Mouse (Mus musculus): ENCODE results near the gene Prss57. TPM values are rescaled to one million over a fixed set of nuclear protein-coding genes. Genes with fewer than 3 reads are reported as not detected.

Prss57 gene
- polyA plus RNA-seq, 1 experiment: 0.05 TPM

GRCm38 (mm10) chr10:79732500-79732899, 58.3 kb downstream of the Prss57 start:
- DNase-seq (ENCODE audit: low read depth): no peak
- TF ChIP-seq POLR2A (IDR thresholded peaks at IDR 0.05; ENCODE audit: borderline replicate concordance, extremely low read depth, insufficient read depth, insufficient read length, poor library complexity, severe bottlenecking) (no peak), CTCF (IDR thresholded peaks at IDR 0.05; ENCODE audit: borderline replicate concordance, extremely low read depth, insufficient read depth, insufficient read length) (peak; percentile 52; the same call in 1 of the 2 replicates)

Other genes starting within 250 kb of the Prss57 start
- 128 and 178 TPM in 2 replicates for gene Mier2, start 235.8 kb downstream of the Prss57 start, polyA plus RNA-seq (2012; rRNA removed)
- not detected in 2 replicates for gene Theg, start 203.6 kb downstream of the Prss57 start, polyA plus RNA-seq (2012; rRNA removed)
- 8.2 and 10.4 TPM in 2 replicates for gene C2cd4c, start 176.9 kb downstream of the Prss57 start, polyA plus RNA-seq (2012; rRNA removed)
- gene Shc2, start 153.0 kb downstream of the Prss57 start, polyA plus RNA-seq (2012; rRNA removed): 48.1 and 54.9 TPM in 2 replicates
- 0.11 TPM in 1 of 2 replicates, not detected in the other for gene Odf3l2, start 145.2 kb downstream of the Prss57 start, polyA plus RNA-seq (2012; rRNA removed)
- gene Madcam1, start 126.4 kb downstream of the Prss57 start, polyA plus RNA-seq (2012; rRNA removed): 0.87 and 1.1 TPM in 2 replicates
- gene Tpgs1, start 121.6 kb downstream of the Prss57 start, polyA plus RNA-seq (2012; rRNA removed): 68.2 and 69.2 TPM in 2 replicates
- 121 and 151 TPM in 2 replicates for gene Cdc34, start 108.8 kb downstream of the Prss57 start, polyA plus RNA-seq (2012; rRNA removed)
- gene Gzmm, start 101.9 kb downstream of the Prss57 start, polyA plus RNA-seq (2012; rRNA removed): 1.4 and 1.9 TPM in 2 replicates
- gene Bsg, start 86.5 kb downstream of the Prss57 start, polyA plus RNA-seq (2012; rRNA removed): 593 and 631 TPM in 2 replicates
- 8.3 and 16.1 TPM in 2 replicates for gene Hcn2, start 74.3 kb downstream of the Prss57 start, polyA plus RNA-seq (2012; rRNA removed)
- gene Polrmt, start 44.4 kb downstream of the Prss57 start, polyA plus RNA-seq (2012; rRNA removed): 63.0 and 81.6 TPM in 2 replicates
- gene Fgf22, start 35.9 kb downstream of the Prss57 start, polyA plus RNA-seq (2012; rRNA removed): 0.28 and 0.74 TPM in 2 replicates
- gene Rnf126, start 24.0 kb downstream of the Prss57 start, polyA plus RNA-seq (2012; rRNA removed): 157 and 182 TPM in 2 replicates
- 1.7 and 2.2 TPM in 2 replicates for gene Fstl3, start 13.7 kb downstream of the Prss57 start, polyA plus RNA-seq (2012; rRNA removed)
- 157 and 219 TPM in 2 replicates for gene Palm, start 2.6 kb upstream of the Prss57 start, polyA plus RNA-seq (2012; rRNA removed)
- gene Misp, start 30.0 kb upstream of the Prss57 start, polyA plus RNA-seq (2012; rRNA removed): 0.59 and 1.1 TPM in 2 replicates
- gene Ptbp1, start 63.5 kb upstream of the Prss57 start, polyA plus RNA-seq (2012; rRNA removed): 183 and 194 TPM in 2 replicates
- gene Prtn3, start 83.5 kb upstream of the Prss57 start, polyA plus RNA-seq (2012; rRNA removed): 18.0 and 28.0 TPM in 2 replicates
- 805 and 1,208 TPM in 2 replicates for gene Plppr3, start 83.7 kb upstream of the Prss57 start, polyA plus RNA-seq (2012; rRNA removed)
- 0.28 and 0.49 TPM in 2 replicates for gene Elane, start 95.3 kb upstream of the Prss57 start, polyA plus RNA-seq (2012; rRNA removed)
- gene Cfd, start 99.9 kb upstream of the Prss57 start, polyA plus RNA-seq (2012; rRNA removed): 0.60 and 0.81 TPM in 2 replicates
- gene Med16, start 118.0 kb upstream of the Prss57 start, polyA plus RNA-seq (2012; rRNA removed): 84.7 and 92.6 TPM in 2 replicates
- gene Gm26602, start 119.9 kb upstream of the Prss57 start, polyA plus RNA-seq (2012; rRNA removed): not detected in 2 replicates
- gene Kiss1r, start 126.0 kb upstream of the Prss57 start, polyA plus RNA-seq (2012; rRNA removed): 4.1 and 4.4 TPM in 2 replicates
- gene R3hdm4, start 130.2 kb upstream of the Prss57 start, polyA plus RNA-seq (2012; rRNA removed): 195 and 197 TPM in 2 replicates
- 5.2 and 7.0 TPM in 2 replicates for gene Arid3a, start 136.1 kb upstream of the Prss57 start, polyA plus RNA-seq (2012; rRNA removed)
- 59.7 and 74.1 TPM in 2 replicates for gene Wdr18, start 169.2 kb upstream of the Prss57 start, polyA plus RNA-seq (2012; rRNA removed)
- gene Grin3b, start 179.8 kb upstream of the Prss57 start, polyA plus RNA-seq (2012; rRNA removed): 0.20 and 0.38 TPM in 2 replicates
- gene Tmem259, start 193.4 kb upstream of the Prss57 start, polyA plus RNA-seq (2012; rRNA removed): 221 and 337 TPM in 2 replicates
- 21.2 and 30.7 TPM in 2 replicates for gene Cnn2, start 197.6 kb upstream of the Prss57 start, polyA plus RNA-seq (2012; rRNA removed)
- gene Abca7, start 205.5 kb upstream of the Prss57 start, polyA plus RNA-seq (2012; rRNA removed): 12.2 and 12.7 TPM in 2 replicates
- 3.4 and 3.8 TPM in 2 replicates for gene Arhgap45, start 225.7 kb upstream of the Prss57 start, polyA plus RNA-seq (2012; rRNA removed)
- 216 and 272 TPM in 2 replicates for gene Polr2e, start 248.8 kb upstream of the Prss57 start, polyA plus RNA-seq (2012; rRNA removed)

All from brain, embryonic 14.5 days (tissue).